Mouse (Mus musculus) heart, embryonic 14.5 days (tissue): ENCODE data around the gene Anapc11. TPM values are rescaled to one million over a fixed set of nuclear protein-coding genes. Genes with fewer than 3 reads are reported as not detected.

Experiments used
- ATAC-seq: fragments of 200-750 bp; cut with Nextera tagmentation; 2 replicates; pipeline ENCODE4 v1.8.0; 2017; ENCODE audit warnings: low read depth, moderate TSS enrichment; ENCODE audit not compliant: insufficient number of reproducible peaks, insufficient read depth, low FRiP score
- H3K27ac ChIP-seq, 2 experiments: fragments of 200-500 bp in 1 of 2; fragments of 300-500 bp in 1 of 2; sonication (generic) in 1 of 2; replicated peaks in 1 of 2; 2 replicates each; pipeline ENCODE4 v1.5.1; 2012 to 2014; ENCODE audit warnings: low read depth in 2 of 2, low read length in 2 of 2, control low read depth in 1 of 2, mild to moderate bottlenecking in 1 of 2, mixed read lengths in 1 of 2; ENCODE audit not compliant: control insufficient read depth in 1 of 2, insufficient read depth in 1 of 2
- H3K27me3 ChIP-seq: fragments of 300-500 bp; sonication (generic); 2 replicates; pipeline ENCODE4 v1.6.1; 2014; ENCODE audit warnings: mild to moderate bottlenecking, low read length, control low read depth; ENCODE audit not compliant: control insufficient read depth, insufficient read depth
- H3K36me3 ChIP-seq: fragments of 300-500 bp; sonication (generic); 2 replicates; pipeline ENCODE4 v1.6.1; 2014; ENCODE audit warnings: mild to moderate bottlenecking, control low read depth, low read length, mixed read lengths; ENCODE audit not compliant: control insufficient read depth, insufficient read depth
- H3K4me1 ChIP-seq, 2 experiments: fragments of 200-500 bp in 1 of 2; fragments of 300-500 bp in 1 of 2; sonication (generic) in 1 of 2; 2 replicates each; pipeline ENCODE4 v1.6.1; 2012 to 2014; ENCODE audit warnings: low read length in 2 of 2, control low read depth in 1 of 2, mixed read lengths in 1 of 2; ENCODE audit not compliant: control insufficient read depth in 2 of 2, insufficient read depth in 2 of 2
- H3K4me2 ChIP-seq: fragments of 300-500 bp; sonication (generic); 2 replicates; pipeline ENCODE4 v1.6.1; 2014; ENCODE audit warnings: mild to moderate bottlenecking, low read length
- H3K4me3 ChIP-seq, 2 experiments: fragments of 200-500 bp in 1 of 2; fragments of 300-500 bp in 1 of 2; sonication (generic) in 1 of 2; 2 replicates each; pipeline ENCODE4 v1.5.1; 2012 to 2014; ENCODE audit warnings: low read length in 2 of 2, mild to moderate bottlenecking in 2 of 2, control low read depth in 1 of 2, low read depth in 1 of 2, moderate library complexity in 1 of 2; ENCODE audit not compliant: control insufficient read depth in 1 of 2, insufficient read depth in 1 of 2
- H3K9ac ChIP-seq: fragments of 300-500 bp; sonication (generic); 2 replicates; pipeline ENCODE4 v1.6.1; 2014; ENCODE audit warnings: mild to moderate bottlenecking, low read length
- H3K9me3 ChIP-seq: fragments of 300-500 bp; sonication (generic); 2 replicates; pipeline ENCODE4 v1.6.1; 2016; ENCODE audit warnings: low read length, control low read depth; ENCODE audit not compliant: control insufficient read depth
- WGBS: fragments of 180-500 bp; shearing (Covaris S2); extraction: QIAGEN DNeasy Blood & Tissue Kit; methylation state at CpG from one replicate; pipeline ENCODE4 v1.1.7; 2014; 5-methylcytosine and 5-hydroxymethylcytosine counted together
- polyA plus RNA-seq: library from polyadenylated mRNA; unstranded; fragments of >200 nt; fragmentation: Nextera tagmentation; extraction: Ambion mirVana; gene quantifications from 2 replicates; pipeline ENCODE4 v1.2.1, GENCODE M21; 2014

Gene Anapc11
- 223 and 251 TPM in 2 replicates for polyA plus RNA-seq

DNA sequence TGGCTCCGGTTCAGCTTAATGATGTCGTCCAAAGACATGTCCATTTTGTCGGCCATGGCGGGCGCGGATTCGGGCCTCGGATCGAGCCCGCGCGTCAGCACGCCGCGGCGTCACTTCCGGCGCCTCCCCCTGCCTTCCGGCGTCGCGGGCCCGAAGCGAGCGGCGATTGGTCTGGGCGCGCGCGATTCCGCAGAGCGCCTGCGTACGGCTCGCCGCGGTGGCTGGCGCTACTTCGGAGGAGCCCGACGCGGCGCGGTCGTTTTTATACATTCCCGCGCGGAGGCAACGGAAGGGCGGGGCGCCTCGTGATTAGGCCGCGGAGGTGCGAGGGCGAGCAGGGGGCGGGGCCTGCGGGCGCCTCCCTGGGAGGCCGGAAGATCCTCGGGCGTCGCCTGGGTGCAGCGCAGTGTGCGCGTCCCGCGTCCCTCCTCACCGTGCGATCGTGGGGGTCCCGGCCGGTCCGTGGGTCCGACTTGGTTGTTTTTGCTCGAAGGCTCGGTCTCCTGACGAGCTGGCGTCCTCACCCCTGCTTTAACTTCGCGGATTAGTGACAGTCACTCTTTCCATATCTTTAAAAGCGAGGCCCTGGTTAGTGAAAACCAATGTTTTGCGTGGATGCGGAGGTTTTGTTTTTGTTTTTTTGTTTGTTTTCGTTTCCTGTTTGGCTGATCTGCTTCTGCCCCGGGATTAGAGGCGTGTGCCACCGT, at the start of gene Anapc11, which contains the start of gene Alyref:
Gene Anapc11 (plus strand): TSS at position 139 of the 707 bp plus-strand sequence.
Gene Alyref (minus strand): TSS at position 83 of the 707 bp plus-strand sequence.
- peaks cover 77% of the 10 kb centered on the region for H3K36me3 ChIP-seq
- peaks cover 11 to 16% of the 10 kb centered on the region in 2 experiments for H3K4me1 ChIP-seq
- peak within 1 kb of the TSS; percentile 100 for H3K9ac ChIP-seq
- no peaks in the 10 kb centered on the region for H3K27me3 ChIP-seq
- peak within 1 kb of the TSS; percentile 97 for H3K4me2 ChIP-seq
- no peaks in the 10 kb centered on the region for H3K9me3 ChIP-seq
- under 1% methylated on average over 86 of the region's 88 CpGs for WGBS
- peak; percentile 96 for ATAC-seq
- H3K27ac ChIP-seq, result peak within 1 kb of the TSS; percentile 68 to 92
- peak within 1 kb of the TSS; percentile 59 to 99 for H3K4me3 ChIP-seq

DNA sequence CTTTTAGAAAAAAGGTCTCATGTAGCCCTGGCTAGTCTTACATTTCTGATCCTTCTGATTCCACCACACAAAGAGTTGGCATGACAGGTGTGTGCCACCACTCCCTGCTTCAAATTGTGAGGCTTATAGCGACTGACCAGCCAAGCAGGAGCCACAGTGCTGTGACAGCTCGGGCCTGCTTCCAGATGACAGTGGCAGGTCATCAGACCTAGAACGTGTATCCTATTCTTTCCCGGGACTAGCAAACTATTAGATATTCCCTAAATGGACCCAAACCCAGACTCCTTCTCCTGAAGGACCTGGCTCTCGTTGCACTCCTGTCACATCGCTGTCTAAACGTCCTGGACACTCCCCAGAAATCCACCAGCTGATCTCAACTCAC, 49.4 kb upstream of the Anapc11 start:
- H3K27me3 ChIP-seq, result no peaks in the 10 kb centered on the region
- 20% methylated on average over 7 of the region's 7 CpGs for WGBS
- H3K27ac ChIP-seq, result peak overlapping the region; percentile 87 to 95
- no peak for ATAC-seq
- H3K36me3 ChIP-seq, result peaks cover 18% of the 10 kb centered on the region
- no peaks in the 10 kb centered on the region for H3K9me3 ChIP-seq
- peak overlapping the region; percentile 96 for H3K4me2 ChIP-seq
- H3K4me3 ChIP-seq, result peak overlapping the region; percentile 70 to 98
- H3K9ac ChIP-seq, result peak overlapping the region; percentile 93
- H3K4me1 ChIP-seq, result peaks cover 12 to 21% of the 10 kb centered on the region in 2 experiments

DNA sequence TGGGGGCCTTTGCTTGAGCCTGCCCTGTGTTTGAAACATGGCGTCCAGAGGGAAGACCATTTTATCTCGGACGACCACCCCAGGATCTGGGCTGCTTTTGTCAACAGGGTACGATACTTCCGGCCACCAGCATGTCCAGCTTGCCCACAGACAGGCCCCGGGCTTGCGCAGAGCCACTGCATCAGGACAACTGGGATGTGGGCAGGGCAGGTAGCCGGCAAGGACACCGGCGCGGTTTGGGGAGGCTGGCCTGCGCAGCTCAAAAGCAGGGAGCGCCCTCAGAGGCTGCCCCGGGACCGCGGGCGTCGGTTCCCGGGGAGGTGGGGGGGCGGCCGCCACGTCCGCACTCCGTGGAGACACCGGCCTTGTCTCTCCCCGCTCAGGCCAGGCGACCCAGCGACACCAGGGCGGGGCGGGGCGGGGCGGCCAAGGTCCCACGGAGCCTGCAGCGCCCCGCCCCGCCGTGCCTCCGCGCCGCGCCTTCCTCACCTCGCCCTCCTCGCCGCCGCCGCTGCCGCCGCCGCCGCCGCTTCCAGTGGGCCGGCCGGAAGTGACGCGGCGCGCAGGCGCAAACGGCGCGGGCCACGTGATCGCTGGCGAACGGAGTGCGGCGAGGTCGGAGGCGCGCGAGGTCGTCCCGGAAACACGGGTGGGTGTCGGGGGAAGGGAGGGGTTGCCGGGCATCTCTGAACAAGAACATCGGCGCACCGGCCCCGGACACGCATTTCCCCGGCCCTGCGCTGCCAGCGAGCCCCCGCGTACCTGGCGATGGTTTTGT, 48.9 kb upstream of the Anapc11 start, which contains the start of gene Mcrip1:
Gene Mcrip1 (minus strand): TSS at position 560 of the 778 bp plus-strand sequence.
- Histone ChIP-seq H3K27me3 (no peaks in the 10 kb centered on the region), H3K27ac (peak within 1 kb of the TSS; percentile 87 to 95), H3K4me1 (peaks cover 12 to 22% of the 10 kb centered on the region in 2 experiments), H3K9me3 (no peaks in the 10 kb centered on the region), H3K4me3 (peak within 1 kb of the TSS; percentile 70 to 98), H3K36me3 (peaks cover 13% of the 10 kb centered on the region), H3K4me2 (peak within 1 kb of the TSS; percentile 96), H3K9ac (peak within 1 kb of the TSS; percentile 93)
- peak; percentile 83 for ATAC-seq
- under 1% methylated on average over 80 of the region's 87 CpGs for WGBS

DNA sequence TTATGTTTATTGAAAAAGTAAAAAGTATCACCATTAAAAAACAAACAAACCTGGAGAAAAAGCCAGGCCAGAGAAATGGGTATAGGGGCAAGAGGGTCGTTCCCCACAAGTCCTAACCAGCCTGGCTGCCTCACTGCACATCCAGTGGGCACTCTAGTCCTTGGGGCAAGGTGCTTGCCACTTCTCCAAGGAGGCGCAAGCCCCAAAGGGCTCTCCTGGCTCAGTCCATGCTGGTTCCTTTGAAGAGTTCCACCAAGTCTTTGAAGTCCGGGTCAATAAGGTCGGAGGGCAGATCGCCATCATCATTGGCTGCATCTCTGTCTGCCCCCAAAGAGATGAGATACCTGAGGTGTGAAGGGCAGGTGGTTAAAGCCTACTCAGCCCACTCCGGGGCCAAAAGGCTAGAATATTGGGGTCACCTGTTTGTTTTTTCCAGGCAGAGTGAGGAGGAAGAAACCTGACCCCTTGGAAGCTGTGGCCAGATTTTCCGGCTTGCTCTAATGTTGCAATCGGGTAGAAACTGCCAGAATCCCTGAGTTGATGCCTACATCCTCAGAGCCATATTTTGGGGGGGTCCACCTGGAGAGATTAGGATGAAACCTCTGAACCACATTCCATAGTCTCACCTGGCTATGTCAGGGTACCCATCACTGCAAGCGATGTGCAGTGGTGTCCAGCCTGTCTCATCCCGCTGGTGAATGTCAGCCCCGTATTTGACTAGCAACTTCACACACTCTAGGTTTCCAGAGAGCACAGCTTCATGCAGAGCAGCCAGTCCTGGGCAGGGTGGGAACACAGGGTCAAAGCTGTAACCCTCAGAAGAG, 48.0 kb upstream of the Anapc11 start:
- Histone ChIP-seq H3K36me3 (peaks cover 6% of the 10 kb centered on the region; the same call in 1 of the 2 replicates), H3K4me3 (peak overlapping the region; percentile 70 to 98), H3K4me2 (peak overlapping the region; percentile 96), H3K9ac (peak overlapping the region; percentile 93), H3K9me3 (no peaks in the 10 kb centered on the region), H3K27ac (peak overlapping the region; percentile 48 to 75), H3K4me1 (peaks cover 14 to 30% of the 10 kb centered on the region in 2 experiments), H3K27me3 (no peaks in the 10 kb centered on the region)
- ATAC-seq, result no peak
- WGBS, result 76% methylated on average over 11 of the region's 11 CpGs

DNA sequence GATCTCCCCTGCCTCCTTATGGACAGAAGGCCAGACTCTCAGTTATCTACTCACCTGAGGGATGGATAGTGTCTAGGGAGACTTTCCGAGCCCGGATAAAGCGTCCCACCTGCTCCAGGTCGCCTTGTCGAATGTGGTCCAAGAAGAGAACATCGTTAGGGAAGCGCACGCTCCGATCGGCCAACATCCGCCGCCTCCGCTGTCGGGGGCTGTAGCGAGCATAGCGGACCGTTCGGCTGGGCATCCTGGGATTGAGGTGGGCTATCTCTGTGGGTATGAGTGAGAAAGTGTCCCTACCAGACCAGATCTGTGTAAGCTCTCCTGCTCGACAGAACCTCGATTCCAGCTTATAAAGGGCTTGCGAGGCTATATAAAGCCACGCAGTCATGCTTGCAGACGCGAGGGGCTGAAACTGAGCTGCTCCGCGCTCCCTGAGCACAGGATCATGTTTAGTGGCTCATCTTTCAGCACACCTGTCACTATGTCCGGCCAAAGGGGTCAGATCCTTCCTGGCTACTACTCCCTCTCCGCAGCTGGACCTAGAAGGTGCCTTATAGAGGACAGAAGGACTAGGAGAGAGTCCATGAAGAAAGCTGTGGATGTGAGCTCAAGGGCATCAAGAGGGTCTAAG, 47.3 kb upstream of the Anapc11 start, which contains the start of gene Ppp1r27:
Gene Ppp1r27 (minus strand): TSS at position 323 of the 631 bp plus-strand sequence.
- H3K4me1 ChIP-seq, result peaks cover 19 to 32% of the 10 kb centered on the region in 2 experiments
- H3K4me3 ChIP-seq, result peak within 1 kb of the TSS; percentile 70 to 98
- no peaks in the 10 kb centered on the region for H3K9me3 ChIP-seq
- H3K36me3 ChIP-seq, result peaks cover 5% of the 10 kb centered on the region; the same call in 1 of the 2 replicates
- H3K27me3 ChIP-seq, result no peaks in the 10 kb centered on the region
- ATAC-seq, result no peak
- H3K9ac ChIP-seq, result peak within 1 kb of the TSS; percentile 93
- peak within 1 kb of the TSS in 1 of 2 experiments; percentile 75; a peak in 2 of 4 replicates for H3K27ac ChIP-seq
- H3K4me2 ChIP-seq, result peak within 1 kb of the TSS; percentile 96
- 91% methylated on average over 28 of the region's 28 CpGs for WGBS

DNA sequence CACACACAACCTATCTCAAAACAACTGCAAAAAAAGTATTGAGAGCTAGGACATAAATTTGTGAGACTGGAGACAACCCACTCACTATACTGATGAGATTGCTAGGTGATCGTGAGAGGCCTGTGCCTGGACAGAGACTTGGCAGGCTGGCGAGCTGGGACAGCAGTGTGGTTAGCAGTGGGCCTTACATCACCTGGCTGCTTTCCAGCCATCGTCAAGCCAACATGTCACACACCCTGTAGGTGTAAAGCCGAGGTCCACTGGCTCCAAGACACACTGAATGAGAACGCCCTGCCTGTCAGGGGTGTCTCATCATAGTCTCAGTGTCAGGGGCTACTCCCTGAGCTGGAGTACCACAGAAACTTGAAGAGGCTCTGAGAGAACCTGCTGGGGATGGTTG, 45.5 kb upstream of the Anapc11 start:
- Histone ChIP-seq H3K4me1 (peaks cover 19 to 27% of the 10 kb centered on the region in 2 experiments), H3K27ac (no peak overlapping the region), H3K27me3 (no peaks in the 10 kb centered on the region), H3K36me3 (no peaks in the 10 kb centered on the region), H3K4me3 (no peak overlapping the region), H3K9ac (no peak overlapping the region), H3K9me3 (0 out of 2 replicates have a peak, but pooled peaks cover 5% of the 10 kb centered on the region), H3K4me2 (no peak overlapping the region)
- ATAC-seq, result no peak
- WGBS, result 58% methylated on average over 5 of the region's 5 CpGs
